25 mouse cellular contexts compared by ENCODE assay signal in genomic region chr3:106808972-106809695, GRCm38 (mm10). TPM values are rescaled to one million over a fixed set of nuclear protein-coding genes. Genes with fewer than 3 reads are reported as not detected.
"Had no signal": no experiment of that assay in that cellular context is flagged by ENCODE, and none has a peak within 500 bp of the region (broad histone marks: within the 10 kb centered on the region; RNA-seq: fewer than 3 reads in every experiment).

No protein-coding gene starts in this region.

- H3K4me3 ChIP-seq: left cerebral cortex, adult 2 months; limb, embryonic 15.5 days; liver, embryonic 12.5 days; midbrain, embryonic 13.5 days; myocyte; neural tube, embryonic 15.5 days had no signal

- H3K4me2 ChIP-seq: limb, embryonic 15.5 days; liver, embryonic 12.5 days; lung, embryonic 14.5 days; midbrain, embryonic 13.5 days; neural tube, embryonic 15.5 days had no signal

- ATAC-seq: hindbrain, postnatal 0 days; intestine, postnatal 0 days; liver, embryonic 12.5 days; midbrain, embryonic 13.5 days had no signal

- H3K4me1 ChIP-seq: limb, embryonic 15.5 days; liver, embryonic 12.5 days; midbrain, embryonic 13.5 days; neural tube, embryonic 15.5 days had no signal

- H3K27me3 ChIP-seq: limb, embryonic 15.5 days; liver, embryonic 12.5 days; midbrain, embryonic 13.5 days; neural tube, embryonic 15.5 days had no signal

- H3K9me3 ChIP-seq: limb, embryonic 15.5 days; liver, embryonic 12.5 days; midbrain, embryonic 13.5 days; neural tube, embryonic 15.5 days had no signal

- H3K9ac ChIP-seq: limb, embryonic 15.5 days; liver, embryonic 12.5 days; lung, embryonic 14.5 days; midbrain, embryonic 13.5 days; neural tube, embryonic 15.5 days had no signal

- H3K36me3 ChIP-seq: limb, embryonic 15.5 days; liver, embryonic 12.5 days; midbrain, embryonic 13.5 days; neural tube, embryonic 15.5 days had no signal

- DNase-seq: kidney, adult 8-10 months; kidney, postnatal 25 days; lung, embryonic 14.5 days; lung, postnatal 10 days; lung, postnatal 4 days; right cerebral cortex, postnatal 25 days; thymus, adult 2 months; thymus, postnatal 36 days had no signal

- H3K27ac ChIP-seq: hindbrain, postnatal 0 days; left cerebral cortex, adult 2 months; limb, embryonic 15.5 days; liver, embryonic 12.5 days; midbrain, embryonic 13.5 days; neural tube, embryonic 15.5 days; stomach, postnatal 0 days had no signal

RNA-seq across cellular contexts. Expression of gene Olfr266, which starts 17.0 kb away (rescaled TPM):
- total RNA-seq: hindbrain, postnatal 0 days; layer of hippocampus, postnatal 25 days; left cerebral cortex, adult 2 months; left cerebral cortex, postnatal 25 days; midbrain, postnatal 0 days had no signal
- polyA plus RNA-seq: hindbrain, postnatal 0 days; intestine, postnatal 0 days; kidney, embryonic 16.5 days; limb, embryonic 11.5 days; limb, embryonic 15.5 days; liver, embryonic 12.5 days; liver, embryonic 16.5 days; lung, embryonic 14.5 days; midbrain, embryonic 13.5 days; midbrain, postnatal 0 days; myocyte; neural tube, embryonic 11.5 days; neural tube, embryonic 15.5 days; small intestine, adult 2 months; stomach, postnatal 0 days had no signal
